Comparison of ENCODE assay signal across 9 mouse cellular contexts in genomic region chr2:54083861-54084736, GRCm38 (mm10). TPM values are rescaled to one million over a fixed set of nuclear protein-coding genes. Genes with fewer than 3 reads are reported as not detected.
A peak's percentile ranks its signal among the peaks of the same experiment; 100 is the strongest.
DNase-seq lines count a peak whose midpoint lies in the region; ATAC-seq and TF ChIP-seq lines count a peak whose summit lies in the region.
"Had no signal": no experiment of that assay in that cellular context is flagged by ENCODE, and none has a peak within 500 bp of the region (broad histone marks: within the 10 kb centered on the region; RNA-seq: fewer than 3 reads in every experiment).

No protein-coding gene starts in this region.

- no peak for ATAC-seq in embryonic facial prominence, embryonic 13.5 days (ENCODE audit: insufficient number of reproducible peaks, insufficient read depth, low FRiP score, low TSS enrichment, low read depth)
- ATAC-seq in intestine, embryonic 16.5 days: no peak; the same call in 1 of the 2 replicates
- ATAC-seq in midbrain, embryonic 11.5 days (ENCODE audit: low FRiP score): peak; percentile 66
- no peak for ATAC-seq in activated CD4-positive, CD25-positive, alpha-beta regulatory T cell, adult 4 months

- H3K36me3 ChIP-seq in embryonic facial prominence, embryonic 13.5 days: no peaks in the 10 kb centered on the region
- no peaks in the 10 kb centered on the region for H3K36me3 ChIP-seq in intestine, embryonic 16.5 days (ENCODE audit: control insufficient read depth, insufficient read depth, low read length)
- no peaks in the 10 kb centered on the region for H3K36me3 ChIP-seq in midbrain, embryonic 11.5 days (ENCODE audit: control insufficient read depth, insufficient read depth, low read length)

- H3K27me3 ChIP-seq in embryonic facial prominence, embryonic 13.5 days: peaks cover 58% of the 10 kb centered on the region
- peaks cover 13% of the 10 kb centered on the region for H3K27me3 ChIP-seq in intestine, embryonic 16.5 days (replicated peaks; ENCODE audit: control insufficient read depth, insufficient read depth, low read length)
- H3K27me3 ChIP-seq in midbrain, embryonic 11.5 days (ENCODE audit: control insufficient read depth, insufficient read depth, low read length): no peaks in the 10 kb centered on the region
- H3K27me3 ChIP-seq: CH12.LX had no signal

- no peaks in the 10 kb centered on the region for H3K9me3 ChIP-seq in embryonic facial prominence, embryonic 13.5 days
- H3K9me3 ChIP-seq in intestine, embryonic 16.5 days (ENCODE audit: control insufficient read depth, low read length): no peaks in the 10 kb centered on the region
- no peaks in the 10 kb centered on the region for H3K9me3 ChIP-seq in midbrain, embryonic 11.5 days (ENCODE audit: control insufficient read depth, low read length)

- peak overlapping the region; percentile 66 for H3K9ac ChIP-seq in embryonic facial prominence, embryonic 13.5 days
- peak overlapping the region; percentile 58; the same call in 1 of the 2 replicates for H3K9ac ChIP-seq in intestine, embryonic 16.5 days (ENCODE audit: low read depth, low read length)
- H3K9ac ChIP-seq in midbrain, embryonic 11.5 days (ENCODE audit: low read length): peak overlapping the region; percentile 55

- peaks cover 17% of the 10 kb centered on the region for H3K4me1 ChIP-seq in embryonic facial prominence, embryonic 13.5 days
- H3K4me1 ChIP-seq in intestine, embryonic 16.5 days (ENCODE audit: control insufficient read depth, insufficient read depth, low read length): peaks cover 13% of the 10 kb centered on the region; the same call in 1 of the 2 replicates
- H3K4me1 ChIP-seq in midbrain, embryonic 11.5 days (ENCODE audit: control insufficient read depth, insufficient read depth, low read length): peaks cover 13% of the 10 kb centered on the region; the same call in 1 of the 2 replicates

- intact Hi-C loops in gastrocnemius, adult 2 months (cut with DNase I): loop anchor here (10.0 kb wide), 1 partner anchor 749 kb away; no protein-coding TSS in a partner anchor
- intact Hi-C loops in gastrocnemius, postnatal 36 days (cut with DNase I): loop anchor here (10.0 kb wide), 1 partner anchor 749 kb away; no protein-coding TSS in a partner anchor

- peak overlapping the region; percentile 90 for H3K4me2 ChIP-seq in embryonic facial prominence, embryonic 13.5 days
- peak overlapping the region; percentile 93 for H3K4me2 ChIP-seq in intestine, embryonic 16.5 days (ENCODE audit: low read depth, low read length)
- peak overlapping the region; percentile 67 for H3K4me2 ChIP-seq in midbrain, embryonic 11.5 days

- H3K27ac ChIP-seq in gastrocnemius, adult 2 months: no peak overlapping the region
- no peak overlapping the region for H3K27ac ChIP-seq in embryonic facial prominence, embryonic 13.5 days
- no peak overlapping the region for H3K27ac ChIP-seq in intestine, embryonic 16.5 days (ENCODE audit: low read length)
- H3K27ac ChIP-seq in midbrain, embryonic 11.5 days (ENCODE audit: low read depth, low read length): peak overlapping the region; percentile 60

- DNase-seq in gastrocnemius, adult 2 months: peak; percentile 15
- no peak for DNase-seq in gastrocnemius, postnatal 36 days
- peak; percentile 56 for DNase-seq in ES-CJ7 (ENCODE audit: low read depth, low spot score)
- peak; percentile 96 for DNase-seq in midbrain, embryonic 11.5 days (ENCODE audit: low spot score, missing footprints)
- no peak for DNase-seq in T-cell, adult 2 months (ENCODE audit: low spot score)

- peak overlapping the region; percentile 70 for H3K4me3 ChIP-seq in gastrocnemius, adult 2 months
- peak overlapping the region; percentile 53 for H3K4me3 ChIP-seq in embryonic facial prominence, embryonic 13.5 days
- H3K4me3 ChIP-seq in intestine, embryonic 16.5 days (ENCODE audit: low read length): peak overlapping the region; percentile 56
- peak overlapping the region; percentile 46 for H3K4me3 ChIP-seq in midbrain, embryonic 11.5 days (ENCODE audit: low read depth, low read length)

- TF ChIP-seq CTCF in gastrocnemius, adult 2 months (IDR thresholded peaks at IDR 0.05): no peak

- 1% methylated on average over 29 of the region's 29 CpGs for WGBS in embryonic facial prominence, embryonic 13.5 days
- 4% methylated on average over 29 of the region's 29 CpGs for WGBS in intestine, embryonic 16.5 days
- WGBS in midbrain, embryonic 11.5 days: 1% methylated on average over 29 of the region's 29 CpGs

RNA-seq across cellular contexts. Expression of gene Rprm, which starts 1.3 kb away (rescaled TPM):
- total RNA-seq in gastrocnemius, adult 2 months (2021): not detected
- under 1 TPM in 1 of 2 experiments, not detected in 1; 0.17 TPM for total RNA-seq in gastrocnemius, postnatal 36 days (2021)
- 13.8 and 16.9 TPM in 2 replicates for polyA plus RNA-seq in embryonic facial prominence, embryonic 13.5 days (2015; fragmentation: Nextera tagmentation; extraction: Ambion mirVana)
- 4.6 and 6.3 TPM in 2 replicates for polyA plus RNA-seq in intestine, embryonic 16.5 days (2015; fragmentation: Nextera tagmentation; extraction: Ambion mirVana)
- 40.7 and 48.1 TPM in 2 replicates for polyA plus RNA-seq in midbrain, embryonic 11.5 days (2014; fragmentation: Nextera tagmentation; extraction: Ambion mirVana)
- polyA plus RNA-seq in activated CD4-positive, CD25-positive, alpha-beta regulatory T cell, adult 4 months (2017; shearing (Covaris generic)): not detected
- total RNA-seq: CH12.LX had no signal

Comparison
In these comparisons a context has a peak if more than half of its experiments do, and no peak if none do; other contexts are left out.
1. DNase-seq: peak in gastrocnemius, adult 2 months (single experiment), ES-CJ7 (single experiment) and midbrain, embryonic 11.5 days (single experiment); none in gastrocnemius, postnatal 36 days (0 of 2) and T-cell, adult 2 months (single experiment).
2. Peak in every context shown above with its lines, with median percentiles within 50 percentile points of each other: H3K4me3 ChIP-seq, H3K4me2 ChIP-seq and H3K9ac ChIP-seq.